In the genomic region with DNA sequence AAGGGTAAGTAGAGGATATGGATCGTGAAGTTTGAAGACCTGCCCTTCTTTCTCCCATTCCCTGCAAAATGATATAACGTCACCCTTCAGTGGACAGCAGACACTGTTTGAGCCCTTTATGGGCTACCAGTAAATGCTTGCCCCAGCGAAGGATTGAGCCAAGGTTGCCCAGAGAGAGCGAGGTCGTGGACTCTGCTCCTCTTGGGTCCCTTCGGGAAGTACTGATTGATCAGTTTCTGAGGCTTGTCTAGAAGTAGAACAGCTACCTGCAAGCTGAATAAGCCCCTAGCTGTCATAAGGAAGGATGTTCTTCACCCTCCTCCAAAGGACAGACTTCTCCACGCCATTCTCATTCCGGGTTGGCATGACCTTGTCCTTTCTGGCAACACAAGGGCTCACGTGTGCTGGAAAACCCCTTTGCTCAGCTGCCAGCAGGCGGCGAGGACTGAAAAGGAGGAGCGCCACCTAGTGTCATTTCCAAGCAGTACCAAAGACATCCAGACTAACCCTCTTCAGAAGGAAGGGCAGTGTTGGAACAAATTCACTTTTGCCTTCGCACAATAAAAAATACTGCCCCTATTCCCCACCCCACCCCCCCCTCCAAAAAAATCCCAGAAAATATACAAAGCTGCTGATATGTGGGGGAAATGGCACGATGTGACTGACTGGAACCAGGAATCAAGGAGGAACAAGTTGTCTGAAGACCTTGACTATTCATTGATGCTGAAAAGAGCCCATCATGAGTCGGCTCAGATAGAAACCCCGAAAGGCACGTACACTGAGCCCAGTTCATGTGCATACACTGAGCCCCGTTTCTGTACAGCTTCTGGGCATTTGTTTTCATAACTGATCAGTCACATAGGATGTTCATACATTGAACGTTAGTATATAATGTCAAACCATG, we compare ENCODE assay signal across 8 mouse cellular contexts.
DNase-seq lines count a peak whose midpoint lies in the region; ATAC-seq and TF ChIP-seq lines count a peak whose summit lies in the region.

No protein-coding gene starts in this region.

- no peak overlapping the region for H3K27ac ChIP-seq in bone marrow macrophage, adult 2 months (ENCODE audit: insufficient read depth, low read depth, low read length)
- H3K27ac ChIP-seq in embryonic fibroblast, embryonic 13.5 days (ENCODE audit: insufficient read depth, low read length), result no peak overlapping the region
- no peak overlapping the region for H3K27ac ChIP-seq in heart, embryonic 13.5 days (replicated peaks)
- H3K27ac ChIP-seq in kidney, postnatal 0 days, result no peak overlapping the region
- no peak overlapping the region for H3K27ac ChIP-seq in liver, embryonic 12.5 days
- H3K27ac ChIP-seq in neural tube, embryonic 11.5 days (ENCODE audit: low read depth, low read length), result no peak overlapping the region
- no peak overlapping the region for H3K27ac ChIP-seq in stomach, postnatal 0 days (replicated peaks)

- no peak for TF ChIP-seq EP300 in stomach, postnatal 0 days (optimal IDR thresholded peaks at IDR 0.05)

- H3K36me3 ChIP-seq in heart, embryonic 13.5 days, result no peaks in the 10 kb centered on the region
- no peaks in the 10 kb centered on the region for H3K36me3 ChIP-seq in kidney, postnatal 0 days (ENCODE audit: insufficient read depth, low read length)
- no peaks in the 10 kb centered on the region for H3K36me3 ChIP-seq in liver, embryonic 12.5 days
- H3K36me3 ChIP-seq in neural tube, embryonic 11.5 days (ENCODE audit: control insufficient read depth, insufficient read depth, low read length), result no peaks in the 10 kb centered on the region
- no peaks in the 10 kb centered on the region for H3K36me3 ChIP-seq in stomach, postnatal 0 days (ENCODE audit: control insufficient read depth, insufficient read depth, low read length)

- H3K4me2 ChIP-seq in heart, embryonic 13.5 days, result peak overlapping the region; percentile 47
- H3K4me2 ChIP-seq in kidney, postnatal 0 days (ENCODE audit: low read length), result no peak overlapping the region
- no peak overlapping the region for H3K4me2 ChIP-seq in liver, embryonic 12.5 days
- H3K4me2 ChIP-seq in neural tube, embryonic 11.5 days (ENCODE audit: low read depth), result no peak overlapping the region
- H3K4me2 ChIP-seq in stomach, postnatal 0 days (replicated peaks; ENCODE audit: low read depth), result no peak overlapping the region; the same call in 1 of the 2 replicates

- H3K4me3 ChIP-seq in bone marrow macrophage, adult 2 months (ENCODE audit: insufficient read depth, low read length), result no peak overlapping the region
- no peak overlapping the region for H3K4me3 ChIP-seq in embryonic fibroblast, embryonic 13.5 days (ENCODE audit: insufficient read depth, low read length)
- H3K4me3 ChIP-seq in heart, embryonic 13.5 days, result no peak overlapping the region
- H3K4me3 ChIP-seq in kidney, postnatal 0 days (replicated peaks; ENCODE audit: low read depth, low read length), result no peak overlapping the region
- no peak overlapping the region for H3K4me3 ChIP-seq in liver, embryonic 12.5 days
- no peak overlapping the region for H3K4me3 ChIP-seq in neural tube, embryonic 11.5 days (ENCODE audit: low read depth, low read length)
- H3K4me3 ChIP-seq in stomach, postnatal 0 days (ENCODE audit: low read depth, low read length), result no peak overlapping the region

- no peak for TF ChIP-seq POLR2A in bone marrow macrophage, adult 2 months (IDR thresholded peaks at IDR 0.05; ENCODE audit: borderline replicate concordance, low read depth, low read length)
- no peak for TF ChIP-seq POLR2A in embryonic fibroblast, embryonic 13.5 days (IDR thresholded peaks at IDR 0.05; ENCODE audit: low read depth, low read length)

- peak; percentile 76 for TF ChIP-seq CTCF in bone marrow macrophage, adult 2 months (IDR thresholded peaks at IDR 0.05; ENCODE audit: low read depth, low read length)
- peak; percentile 93 for TF ChIP-seq CTCF in embryonic fibroblast, embryonic 13.5 days (IDR thresholded peaks at IDR 0.05; ENCODE audit: borderline replicate concordance, insufficient read depth, low read length)
- TF ChIP-seq CTCF in kidney, postnatal 0 days (IDR thresholded peaks at IDR 0.05; ENCODE audit: low read depth), result peak; percentile 96
- TF ChIP-seq CTCF in stomach, postnatal 0 days (IDR thresholded peaks at IDR 0.05; ENCODE audit: low read depth), result peak; percentile 97

- ATAC-seq in heart, embryonic 13.5 days (ENCODE audit: extremely low read depth, insufficient number of reproducible peaks, low FRiP score, low TSS enrichment), result no peak; the same call in 1 of the 2 replicates
- ATAC-seq in kidney, postnatal 0 days (replicated peaks; ENCODE audit: low FRiP score, low read depth), result peak; percentile 87
- ATAC-seq in liver, embryonic 12.5 days, result 0 out of 2 replicates have a peak, but pooled peaks have one; percentile 18
- peak; percentile 83 for ATAC-seq in neural tube, embryonic 11.5 days (ENCODE audit: insufficient read depth, low FRiP score, low TSS enrichment)
- ATAC-seq in stomach, postnatal 0 days (ENCODE audit: low FRiP score, low TSS enrichment), result peak; percentile 82

- WGBS in heart, embryonic 13.5 days, result 39% methylated on average over 19 of the region's 19 CpGs
- WGBS in kidney, postnatal 0 days, result 42% methylated on average over 19 of the region's 19 CpGs
- WGBS in liver, embryonic 12.5 days (ENCODE audit: insufficient replicate concordance), result 36% methylated on average over 19 of the region's 19 CpGs
- WGBS in neural tube, embryonic 11.5 days, result 51% methylated on average over 19 of the region's 19 CpGs
- 40% methylated on average over 19 of the region's 19 CpGs for WGBS in stomach, postnatal 0 days

- 0 out of 2 replicates have a peak, but pooled peaks cover 3% of the 10 kb centered on the region for H3K4me1 ChIP-seq in bone marrow macrophage, adult 2 months (ENCODE audit: control insufficient read depth, insufficient read depth, low read length)
- H3K4me1 ChIP-seq in embryonic fibroblast, embryonic 13.5 days (ENCODE audit: control insufficient read depth, insufficient read depth, low read length), result no peaks in the 10 kb centered on the region
- peaks cover 3% of the 10 kb centered on the region for H3K4me1 ChIP-seq in heart, embryonic 13.5 days
- H3K4me1 ChIP-seq in kidney, postnatal 0 days (replicated peaks; ENCODE audit: insufficient read depth, low read length), result no peaks in the 10 kb centered on the region
- H3K4me1 ChIP-seq in liver, embryonic 12.5 days, result no peaks in the 10 kb centered on the region
- H3K4me1 ChIP-seq in neural tube, embryonic 11.5 days (ENCODE audit: control insufficient read depth, insufficient read depth, low read length), result no peaks in the 10 kb centered on the region
- no peaks in the 10 kb centered on the region for H3K4me1 ChIP-seq in stomach, postnatal 0 days (replicated peaks; ENCODE audit: control insufficient read depth, insufficient read depth)

- no peaks in the 10 kb centered on the region for H3K27me3 ChIP-seq in heart, embryonic 13.5 days (replicated peaks)
- H3K27me3 ChIP-seq in kidney, postnatal 0 days (ENCODE audit: insufficient read depth, low read length), result no peaks in the 10 kb centered on the region
- no peaks in the 10 kb centered on the region for H3K27me3 ChIP-seq in liver, embryonic 12.5 days (replicated peaks)
- H3K27me3 ChIP-seq in neural tube, embryonic 11.5 days (ENCODE audit: control insufficient read depth, insufficient read depth, low read length), result no peaks in the 10 kb centered on the region
- no peaks in the 10 kb centered on the region for H3K27me3 ChIP-seq in stomach, postnatal 0 days (ENCODE audit: control insufficient read depth, insufficient read depth, low read length)

- DNase-seq in B cell, adult 2 months, result peak; percentile 60 to 62
- peak; percentile 92 for DNase-seq in kidney, postnatal 0 days (ENCODE audit: low spot score)
- DNase-seq in neural tube, embryonic 11.5 days (ENCODE audit: low spot score), result peak; percentile 83
- DNase-seq in stomach, postnatal 0 days (ENCODE audit: low spot score), result peak; percentile 79

- no peaks in the 10 kb centered on the region for H3K9me3 ChIP-seq in heart, embryonic 13.5 days
- no peaks in the 10 kb centered on the region for H3K9me3 ChIP-seq in kidney, postnatal 0 days (replicated peaks; ENCODE audit: low read length)
- no peaks in the 10 kb centered on the region for H3K9me3 ChIP-seq in liver, embryonic 12.5 days (replicated peaks)
- H3K9me3 ChIP-seq in neural tube, embryonic 11.5 days (ENCODE audit: control insufficient read depth, low read length), result no peaks in the 10 kb centered on the region
- H3K9me3 ChIP-seq in stomach, postnatal 0 days (ENCODE audit: control insufficient read depth, low read length), result no peaks in the 10 kb centered on the region

- H3K9ac ChIP-seq in heart, embryonic 13.5 days, result no peak overlapping the region; the same call in 1 of the 2 replicates
- no peak overlapping the region for H3K9ac ChIP-seq in kidney, postnatal 0 days (ENCODE audit: low read depth, low read length)
- no peak overlapping the region for H3K9ac ChIP-seq in liver, embryonic 12.5 days
- H3K9ac ChIP-seq in neural tube, embryonic 11.5 days (ENCODE audit: low read length), result no peak overlapping the region
- H3K9ac ChIP-seq in stomach, postnatal 0 days (ENCODE audit: low read length), result no peak overlapping the region; the same call in 1 of the 2 replicates
